Mouse (Mus musculus): ENCODE data around the gene 4930583I09Rik.

Gene 4930583I09Rik

DNA sequence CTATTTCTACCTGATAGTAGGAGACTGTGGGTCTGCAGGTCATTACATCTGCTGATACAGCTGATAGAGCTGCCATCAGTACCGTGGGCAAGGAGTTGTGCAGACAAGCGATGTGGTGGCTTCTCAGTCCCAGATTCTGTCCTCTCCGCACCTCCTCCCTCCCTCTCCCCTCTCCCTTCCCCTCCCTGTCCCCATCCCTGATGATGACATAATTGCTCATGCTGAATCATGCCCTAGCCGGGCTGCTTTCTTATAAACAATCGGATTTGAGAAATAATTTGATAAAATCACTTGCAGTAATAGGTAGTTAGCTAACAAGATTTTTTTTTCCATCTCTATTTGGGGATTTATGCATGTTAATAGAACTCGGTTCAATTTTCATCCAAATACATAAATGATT is at the start of gene 4930583I09Rik:
TSS of gene 4930583I09Rik (minus strand) at position 144 of the 400 bp plus-strand sequence.
- no peak for DNase-seq (ENCODE audit: low spot score in 2 of 2)

DNA sequence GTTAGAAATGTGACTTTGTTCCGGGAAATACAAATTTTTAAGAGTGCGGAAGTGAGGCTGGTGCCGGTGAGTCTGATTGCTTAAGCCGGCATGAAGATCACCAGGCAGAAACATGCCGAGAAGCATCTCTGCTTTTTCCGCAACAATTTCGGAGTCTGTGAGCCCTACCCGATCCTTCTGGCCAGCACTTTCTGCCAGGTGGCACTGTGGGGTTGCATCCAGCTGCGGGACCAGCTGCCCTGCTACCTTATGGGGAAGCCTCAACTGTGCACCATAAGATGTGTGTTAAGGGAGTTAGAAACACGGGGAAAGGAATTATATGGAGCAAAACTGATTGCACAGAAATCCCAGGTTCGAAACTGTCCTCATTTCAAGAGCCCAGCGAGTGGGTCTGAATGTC is 40.2 kb upstream of the 4930583I09Rik start:
- DNase-seq (ENCODE audit: low spot score in 2 of 2) = no peak

DNA sequence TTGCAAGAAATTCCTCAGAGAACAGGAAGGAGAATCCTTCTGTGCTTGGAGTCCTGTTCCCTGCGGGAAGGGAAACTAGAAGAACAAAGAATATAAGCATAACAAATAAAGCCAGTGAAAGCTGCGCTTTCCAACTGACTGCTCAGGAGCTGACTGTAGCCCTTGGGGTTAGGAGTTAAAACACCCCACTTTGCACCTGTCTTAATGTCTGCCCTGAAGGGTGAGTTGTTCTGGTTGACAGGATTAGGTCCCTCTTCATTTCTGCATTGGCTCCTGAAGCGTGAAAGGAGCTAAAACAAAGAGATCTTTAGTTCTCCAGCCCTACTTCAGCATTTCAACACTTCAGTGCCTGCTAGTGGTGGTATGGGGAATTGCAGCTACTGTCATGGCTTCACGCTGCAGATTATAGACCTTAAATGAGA is 37.8 kb upstream of the 4930583I09Rik start:
- DNase-seq (ENCODE audit: low spot score in 2 of 2) = no peak

DNA sequence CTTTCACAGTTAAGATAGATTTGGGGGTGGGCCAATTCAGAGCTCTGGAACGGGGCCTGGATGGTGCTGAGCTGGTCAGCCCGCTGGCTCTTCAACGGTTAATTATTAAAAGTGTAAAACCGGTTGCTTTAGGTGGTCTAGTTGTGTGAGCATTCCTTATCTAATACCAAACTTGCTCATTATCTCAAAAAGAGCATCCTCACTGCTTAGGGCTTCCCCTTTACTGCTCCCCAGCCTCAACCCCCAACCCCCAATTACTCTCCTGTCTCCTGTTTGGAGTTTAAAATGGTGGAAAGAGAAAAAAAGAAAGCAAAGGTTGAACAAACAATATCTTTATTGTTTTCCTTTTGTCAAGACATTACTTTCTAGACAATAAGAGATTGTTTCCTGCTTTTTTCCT is 27.9 kb upstream of the 4930583I09Rik start:
- DNase-seq (ENCODE audit: low spot score in 2 of 2) = no peak

DNA sequence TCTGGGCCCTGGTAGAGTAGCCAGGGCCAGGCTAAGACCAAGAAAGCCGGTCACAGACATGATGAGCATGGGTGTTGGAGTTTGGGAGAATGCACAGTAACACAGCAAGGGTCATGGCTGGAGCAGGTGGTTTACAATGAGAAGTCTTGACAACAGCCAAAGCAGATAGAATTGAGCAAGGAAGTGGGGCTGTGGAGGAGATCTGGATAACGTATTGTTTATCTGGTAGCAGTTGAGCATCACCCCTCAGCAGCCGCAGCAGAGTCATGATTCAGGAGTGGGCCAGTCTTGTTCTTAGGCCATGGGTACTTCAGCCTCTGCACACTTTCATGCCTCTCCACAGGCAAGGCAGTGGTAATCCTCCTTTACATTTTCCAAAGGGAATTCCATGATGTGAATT is 25.1 kb upstream of the 4930583I09Rik start:
- no peak for DNase-seq (ENCODE audit: low spot score in 2 of 2)

DNA sequence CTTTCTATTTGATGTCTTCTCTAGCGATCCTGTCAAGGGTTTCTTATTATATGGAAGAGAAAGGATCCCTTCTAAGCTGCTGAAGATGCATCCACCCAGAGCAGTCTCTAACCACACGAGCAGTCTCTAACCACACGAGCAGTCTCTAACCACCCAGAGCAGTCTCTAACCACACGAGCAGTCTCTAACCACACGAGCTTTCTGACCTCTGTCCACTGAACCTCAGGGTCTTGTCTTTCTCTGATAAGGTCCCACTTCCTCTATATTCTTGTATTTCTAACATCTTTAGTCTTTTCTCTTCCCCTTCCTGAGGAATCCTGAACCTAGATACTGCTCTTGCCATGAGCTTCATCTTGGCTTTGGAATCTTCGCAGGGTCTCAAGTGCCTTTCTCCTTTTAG is 23.0 kb upstream of the 4930583I09Rik start:
- DNase-seq (ENCODE audit: low spot score in 2 of 2) = no peak

DNA sequence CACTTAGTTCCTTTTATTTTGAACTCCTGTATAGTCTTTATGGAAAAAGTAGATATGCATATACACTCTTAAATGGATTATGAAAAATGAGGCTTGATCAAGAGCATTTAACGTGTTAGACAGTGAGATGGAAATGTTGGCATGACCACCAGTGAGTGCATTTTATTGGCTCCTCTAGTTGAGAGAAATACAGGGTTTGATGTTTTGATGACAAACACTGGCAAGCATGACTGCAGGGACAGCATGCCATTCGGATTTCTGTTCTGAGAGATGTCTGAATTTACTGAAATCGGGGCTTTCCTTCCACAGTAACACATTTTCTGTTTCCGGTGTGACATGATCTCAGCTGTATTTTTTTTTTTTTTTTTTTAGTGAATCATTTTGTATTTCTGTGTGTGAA is 12.2 kb upstream of the 4930583I09Rik start:
- no peak for DNase-seq (ENCODE audit: low spot score in 2 of 2)

DNA sequence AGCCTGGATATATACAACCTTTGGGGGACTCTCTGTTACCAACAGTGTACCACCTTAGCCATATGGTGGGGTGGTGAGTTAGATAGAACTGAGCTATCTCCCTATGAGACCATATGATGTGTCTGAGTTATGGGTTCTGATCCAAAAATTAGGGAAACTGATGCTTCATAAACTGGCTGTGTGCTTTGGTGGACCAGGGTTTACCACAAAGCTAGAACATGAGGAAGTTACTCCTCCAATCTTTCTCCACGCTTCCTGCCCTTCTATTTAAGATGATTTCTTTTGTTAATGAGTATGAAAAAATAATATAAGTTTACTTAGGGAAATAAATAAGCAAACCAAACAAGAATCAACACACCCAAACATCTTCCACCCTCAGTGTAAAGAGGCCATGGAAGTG is 10.8 kb upstream of the 4930583I09Rik start:
- no peak for DNase-seq (ENCODE audit: low spot score in 2 of 2)

DNA sequence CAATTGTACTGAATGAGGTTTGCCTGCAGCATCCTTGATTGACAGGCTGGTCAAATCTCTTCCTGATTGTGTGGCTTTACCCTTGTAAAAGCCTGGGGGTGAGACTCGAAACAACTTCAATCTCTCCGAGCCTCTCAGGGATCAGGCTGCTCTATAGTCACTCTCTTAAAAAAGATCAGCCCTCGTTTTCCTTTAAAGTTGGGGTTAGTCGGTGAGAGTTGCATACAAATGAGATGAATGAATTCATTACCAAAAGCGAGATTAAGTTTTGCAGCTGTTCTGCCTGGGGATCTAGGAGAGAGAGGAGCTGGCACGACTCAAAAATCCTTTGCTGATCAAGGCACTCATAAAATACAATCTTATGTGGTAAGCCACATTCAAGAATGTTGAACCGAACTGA is 1.0 kb upstream of the 4930583I09Rik start:
- no peak for DNase-seq (ENCODE audit: low spot score in 2 of 2)

DNA sequence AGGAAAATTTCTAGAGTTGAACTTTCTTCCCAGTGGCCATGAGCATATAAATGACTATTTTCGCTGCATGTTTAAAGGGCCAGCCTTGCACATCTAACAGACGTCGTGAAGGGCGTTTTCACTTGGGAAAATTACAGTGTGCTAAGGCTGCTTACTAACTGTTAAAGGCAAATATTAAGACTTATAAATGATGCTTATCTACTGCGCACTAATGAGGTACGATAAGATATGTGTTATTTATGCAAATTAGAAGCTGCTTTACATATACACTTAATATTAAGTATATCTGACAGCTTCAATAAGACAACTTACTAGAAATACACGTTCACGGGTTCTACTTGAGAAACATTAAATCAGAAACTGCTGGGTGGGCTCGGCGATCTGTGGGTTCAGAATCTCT is 481 bp upstream of the 4930583I09Rik start:
- no peak for DNase-seq (ENCODE audit: low spot score in 2 of 2)

DNA sequence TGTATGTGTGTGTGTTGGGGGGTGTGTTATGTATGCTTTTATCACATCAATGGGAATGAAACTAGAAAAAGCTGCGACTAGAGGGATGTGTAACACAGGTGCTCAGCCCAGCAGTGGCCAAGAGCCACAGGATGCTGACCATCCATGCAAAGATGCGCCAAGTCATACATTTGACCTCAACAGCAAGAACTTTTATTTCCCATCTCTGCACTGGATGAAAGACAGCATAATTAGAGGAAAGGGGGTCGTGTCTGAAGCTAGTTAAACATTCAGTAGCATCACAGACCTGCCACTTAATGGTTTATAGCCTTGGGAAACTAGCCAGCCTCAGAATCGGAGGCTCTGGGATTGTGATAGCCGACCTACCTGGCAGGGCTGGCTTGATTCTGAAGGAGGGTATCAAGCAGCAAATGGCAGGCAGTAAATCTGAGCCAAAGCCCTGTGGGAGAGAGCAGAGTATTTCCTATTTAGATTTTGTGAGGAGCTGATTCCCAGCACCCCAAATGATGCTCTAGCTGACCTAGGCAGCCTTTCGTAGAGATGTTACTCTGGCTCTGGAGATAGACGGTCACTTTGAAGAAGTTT is 1.9 kb downstream of the 4930583I09Rik start:
- DNase-seq (ENCODE audit: low spot score in 2 of 2) = no peak

DNA sequence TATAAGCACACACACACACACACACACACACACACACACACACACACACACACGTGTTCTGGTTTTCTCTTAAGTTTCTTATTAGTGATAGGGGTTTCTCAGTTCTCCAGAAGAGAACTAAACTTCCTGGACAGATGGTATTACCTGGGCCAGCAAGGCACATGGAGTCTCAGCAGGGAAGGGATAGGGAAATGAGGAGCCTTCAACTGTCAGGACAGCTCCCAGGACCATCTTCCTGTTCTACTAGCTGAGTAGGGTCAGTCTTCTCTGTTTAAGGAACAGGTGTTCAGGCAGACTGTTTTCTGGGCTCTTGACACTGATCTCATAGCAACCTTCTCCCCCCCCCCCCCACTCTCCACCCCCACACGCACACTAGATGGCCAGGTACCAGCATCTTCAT is 2.8 kb downstream of the 4930583I09Rik start:
- DNase-seq (ENCODE audit: low spot score in 2 of 2) = no peak

DNA sequence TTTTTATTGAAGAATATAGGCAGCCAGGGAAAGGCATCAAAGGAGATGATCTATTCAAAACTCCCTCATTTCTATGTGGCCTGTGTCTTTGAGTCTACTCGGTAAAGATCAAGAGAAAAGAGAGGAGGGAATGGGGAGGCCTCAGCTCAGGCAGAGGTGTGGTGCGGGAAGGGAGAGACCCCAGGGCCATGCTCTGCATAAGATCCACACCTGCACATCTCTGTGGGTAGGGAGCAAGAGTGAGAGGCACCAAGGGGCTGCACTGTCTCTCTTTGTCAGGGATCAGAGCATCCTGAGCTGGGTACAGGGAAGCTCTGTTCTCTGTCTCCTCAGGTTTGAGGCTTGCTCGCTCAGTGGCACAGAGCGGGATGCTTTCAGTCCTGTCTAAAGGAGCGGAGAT is 8.4 kb downstream of the 4930583I09Rik start:
- no peak for DNase-seq (ENCODE audit: low spot score in 2 of 2)

DNA sequence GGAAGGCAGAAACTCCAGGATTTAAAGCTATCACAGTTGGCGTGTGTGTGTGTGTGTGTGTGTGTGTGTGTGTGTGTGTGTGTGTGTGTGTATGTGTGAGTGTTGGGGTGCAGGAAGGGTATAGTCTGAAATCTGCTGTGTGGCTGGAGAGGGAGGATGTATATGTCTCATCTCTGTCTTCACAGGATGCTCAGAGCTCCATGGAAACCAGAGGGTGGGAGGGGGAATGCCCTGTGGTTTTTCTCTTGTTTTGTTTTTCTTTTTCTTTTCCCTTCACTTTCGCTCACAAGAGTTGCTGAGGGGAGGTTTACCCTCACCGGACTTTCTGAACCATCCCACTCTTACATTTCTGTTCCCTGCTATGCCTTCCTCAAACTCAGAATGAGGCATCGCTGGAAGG is 9.0 kb downstream of the 4930583I09Rik start:
- no peak for DNase-seq (ENCODE audit: low spot score in 2 of 2)

DNA sequence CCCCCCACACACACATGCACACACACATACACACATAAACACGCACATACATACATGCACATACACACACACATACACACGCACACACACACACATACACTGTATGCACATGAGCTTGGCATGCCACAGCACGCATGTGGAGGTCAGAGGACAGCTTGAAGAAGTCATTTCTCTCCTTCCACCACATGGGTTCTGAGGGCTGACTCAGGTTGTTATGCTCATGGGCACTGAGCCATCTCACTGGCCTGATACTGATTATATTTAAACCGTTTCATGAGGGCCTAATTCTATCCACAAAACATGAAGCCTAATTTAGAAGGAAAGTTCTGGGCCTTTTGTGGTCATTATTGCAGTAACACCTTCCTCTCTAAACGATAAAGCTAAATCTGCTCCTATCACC is 13.3 kb downstream of the 4930583I09Rik start:
- no peak for DNase-seq (ENCODE audit: low spot score in 2 of 2)

DNA sequence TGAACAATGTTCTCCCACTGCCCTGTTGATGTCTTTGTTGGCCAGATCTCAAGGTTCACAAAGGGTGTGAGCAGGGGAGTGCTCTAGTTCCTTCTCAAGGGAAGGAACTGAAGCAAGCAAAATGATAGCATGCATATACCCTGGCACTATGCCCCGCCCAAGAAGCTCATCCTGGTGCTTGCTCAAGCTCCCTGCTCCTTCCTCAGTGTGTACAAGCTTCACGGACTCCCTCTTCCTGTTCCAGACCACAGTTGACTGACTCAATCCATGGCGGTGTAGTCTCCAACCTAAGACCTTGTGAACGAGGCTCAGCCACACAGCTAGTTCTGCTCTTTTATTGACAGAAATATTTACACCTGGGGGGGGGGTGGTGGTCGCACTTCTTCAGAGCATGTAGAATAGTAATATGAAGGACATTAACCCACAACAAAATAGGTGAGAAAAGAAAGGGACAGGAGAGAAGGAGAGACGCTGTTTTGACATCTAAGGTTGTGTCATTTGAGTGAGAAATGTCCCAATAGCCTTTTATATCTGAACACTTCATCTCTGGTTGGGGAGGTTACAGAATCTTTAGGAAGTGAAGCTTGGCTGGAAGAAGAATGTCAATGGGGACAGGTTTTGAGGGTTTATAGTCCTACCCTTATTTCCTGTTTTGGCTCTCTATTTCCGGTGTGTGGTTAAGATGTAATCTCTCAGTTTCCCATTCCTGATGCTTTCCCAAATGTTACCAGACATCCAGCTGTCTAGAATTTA is 14.9 kb downstream of the 4930583I09Rik start:
- DNase-seq (ENCODE audit: low spot score in 2 of 2) = no peak

DNA sequence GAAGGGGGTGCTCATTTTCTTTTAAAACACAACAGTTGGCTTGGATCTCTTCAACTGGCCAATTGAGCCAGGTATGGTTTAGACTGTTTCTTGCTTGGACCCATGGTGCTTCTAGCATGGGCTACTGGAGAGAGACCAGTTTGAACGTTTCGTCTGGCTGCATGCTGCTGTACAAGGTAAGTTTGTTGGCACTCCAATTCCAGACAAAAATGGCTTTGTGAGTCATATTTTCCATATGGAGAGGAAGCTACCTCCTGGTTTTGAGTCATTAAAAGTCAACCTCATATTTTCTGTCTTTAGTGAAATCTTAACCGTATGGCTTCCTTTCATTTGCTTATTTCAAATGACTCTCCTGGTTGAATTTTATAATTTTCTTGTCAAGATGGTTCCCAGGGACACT is 19.6 kb downstream of the 4930583I09Rik start:
- no peak for DNase-seq (ENCODE audit: low spot score in 2 of 2)

DNA sequence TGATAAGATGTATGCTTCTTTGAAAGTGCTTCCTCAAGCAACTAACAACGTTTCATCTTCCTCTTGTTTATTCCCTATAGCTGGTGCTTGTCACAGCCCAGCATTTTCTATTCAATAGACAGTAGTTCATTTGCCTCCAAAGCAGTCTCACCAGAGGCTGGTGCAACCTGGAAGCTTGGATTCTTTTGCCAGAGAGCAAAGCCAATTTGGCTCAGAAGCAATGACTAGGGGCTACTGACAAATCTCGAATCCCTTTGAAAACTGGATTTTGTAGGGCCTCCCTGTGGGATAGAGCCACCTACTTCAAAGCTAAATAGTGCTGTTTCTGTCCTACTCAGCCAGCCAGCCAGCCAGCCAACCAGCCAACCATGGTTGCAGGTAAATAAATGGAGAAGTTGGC is 20.1 kb downstream of the 4930583I09Rik start:
- DNase-seq (ENCODE audit: low spot score in 2 of 2) = no peak

DNA sequence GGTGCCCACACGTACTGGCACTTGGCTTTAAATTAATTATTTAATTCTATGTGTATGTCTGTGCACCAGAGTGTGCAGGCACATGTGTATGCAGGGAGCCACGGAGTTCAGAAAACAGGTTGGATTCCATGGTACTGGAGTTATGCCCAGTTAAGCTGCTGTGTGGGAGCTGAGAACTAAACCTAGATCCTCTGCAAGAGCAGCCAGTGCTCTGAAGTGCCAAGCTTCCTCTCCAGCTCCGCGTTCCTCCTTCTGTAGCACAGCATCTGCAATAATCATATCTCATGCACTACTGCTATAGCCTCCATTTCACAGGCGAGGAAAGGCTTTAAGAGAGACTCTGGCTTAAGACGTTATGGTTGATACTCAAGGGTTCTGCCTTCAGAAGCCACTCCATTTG is 22.3 kb downstream of the 4930583I09Rik start:
- DNase-seq (ENCODE audit: low spot score in 2 of 2) = no peak

DNA sequence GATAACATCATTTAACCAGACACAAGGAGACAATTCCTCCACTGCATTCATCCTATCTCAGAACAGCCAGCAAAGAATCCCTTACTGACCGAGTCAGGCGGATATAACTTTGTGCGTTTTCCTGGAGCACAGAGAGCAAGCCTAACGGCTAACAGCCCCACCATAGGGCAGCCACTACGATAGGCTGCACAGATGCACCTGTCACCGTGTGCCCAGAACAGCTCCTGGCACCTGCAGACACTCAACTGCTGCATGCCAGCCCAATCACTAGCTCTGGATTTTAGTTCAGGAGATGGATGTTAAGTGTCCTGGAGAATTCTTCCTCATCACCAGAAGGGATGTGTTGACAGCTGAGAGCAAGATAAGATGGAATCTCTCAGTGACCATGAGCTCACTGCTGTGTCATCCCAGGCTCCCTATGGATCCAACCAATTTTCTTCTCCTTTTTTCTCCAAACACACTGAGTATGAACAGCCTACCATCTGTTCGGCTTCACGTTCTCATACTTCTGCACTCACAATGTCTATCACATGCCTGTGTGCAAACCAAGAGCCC is 29.8 kb downstream of the 4930583I09Rik start:
- no peak for DNase-seq (ENCODE audit: low spot score in 2 of 2)

DNA sequence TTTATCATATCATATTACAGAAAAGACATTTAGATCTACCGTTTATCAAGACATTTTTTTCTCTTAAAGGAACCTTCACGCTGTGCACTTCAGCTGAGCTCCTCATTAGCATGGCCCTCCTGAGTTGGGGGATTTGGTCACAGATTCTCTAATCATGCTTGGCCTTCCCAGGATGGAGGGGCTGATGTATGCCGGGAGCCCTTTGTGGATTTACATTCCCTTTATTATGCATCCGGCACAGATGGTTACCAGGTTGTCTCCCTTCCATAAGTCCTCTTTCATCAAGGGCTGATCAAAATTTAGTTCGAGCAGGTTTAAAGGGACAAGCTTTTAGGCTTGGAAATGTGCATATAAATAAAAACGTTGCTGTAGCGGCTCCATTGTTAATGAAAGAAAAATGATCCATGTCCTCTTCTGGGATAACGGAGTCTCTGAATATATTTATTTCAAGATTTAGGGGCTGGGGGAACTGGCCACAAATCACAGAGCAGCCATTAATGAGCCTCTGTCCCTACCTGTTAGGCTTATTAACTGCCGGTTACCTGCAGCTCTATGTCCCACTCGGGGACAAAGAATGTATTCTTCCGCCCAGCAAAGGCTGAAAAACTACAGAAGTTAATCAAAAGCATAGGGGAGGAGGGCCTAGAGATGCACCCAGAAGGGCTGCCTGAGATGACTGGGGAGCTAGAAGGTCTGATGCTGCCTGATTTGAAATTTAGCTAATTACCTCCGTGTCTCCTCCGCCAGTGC is 31.3 kb downstream of the 4930583I09Rik start:
- DNase-seq (ENCODE audit: low spot score in 2 of 2) = no peak

DNA sequence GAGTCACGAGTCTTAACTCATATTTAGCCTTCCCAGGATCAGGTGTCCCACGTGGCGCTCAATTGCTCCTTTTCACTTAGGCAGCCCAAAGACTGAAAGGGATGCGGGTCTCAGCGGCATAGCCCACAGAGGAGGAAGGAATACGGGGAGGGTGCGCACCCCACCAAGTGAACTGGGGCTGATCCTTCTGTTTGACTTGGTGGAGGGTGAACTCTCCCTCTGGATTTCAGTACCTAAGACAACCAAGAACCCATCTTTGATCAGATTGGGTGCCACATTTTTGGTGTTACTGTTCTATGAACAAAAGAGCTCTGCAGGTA is 33.0 kb downstream of the 4930583I09Rik start:
- no peak for DNase-seq (ENCODE audit: low spot score in 2 of 2)

Measured in frontal cortex, postnatal 10 days (tissue).